Mouse (Mus musculus) neural tube, embryonic 11.5 days (tissue): ENCODE results near the gene Pgm1. TPM values are rescaled to one million over a fixed set of nuclear protein-coding genes. Genes with fewer than 3 reads are reported as not detected.

Source experiments
- polyA plus RNA-seq: library from polyadenylated mRNA; unstranded; fragments of >200 nt; fragmentation: Nextera tagmentation; extraction: Ambion mirVana; gene quantifications from 2 replicates; pipeline ENCODE4 v1.2.1, GENCODE M21; 2014

Gene Pgm1
- polyA plus RNA-seq, 1 experiment from 2014 or later: 52.1 TPM

Other genes with a start within 250 kb of the Pgm1 start
- gene Alg6, start 213.8 kb upstream of the Pgm1 start, polyA plus RNA-seq: 16.4 and 17.4 TPM in 2 replicates
- 19.7 and 23.5 TPM in 2 replicates for gene Efcab7, start 100.2 kb upstream of the Pgm1 start, polyA plus RNA-seq
- gene Itgb3bp, start 399 bp downstream of the Pgm1 start, polyA plus RNA-seq: 44.7 and 49.4 TPM in 2 replicates
- 6.9 and 8.0 TPM in 2 replicates for gene Ror1, start 166.4 kb downstream of the Pgm1 start, polyA plus RNA-seq